Mouse (Mus musculus): ENCODE measurements around the gene Lsm11. TPM values are rescaled to one million over a fixed set of nuclear protein-coding genes. Genes with fewer than 3 reads are reported as not detected.

The Lsm11 gene
- polyA plus RNA-seq, 1 experiment from 2014 or later = 30.5 TPM

DNA sequence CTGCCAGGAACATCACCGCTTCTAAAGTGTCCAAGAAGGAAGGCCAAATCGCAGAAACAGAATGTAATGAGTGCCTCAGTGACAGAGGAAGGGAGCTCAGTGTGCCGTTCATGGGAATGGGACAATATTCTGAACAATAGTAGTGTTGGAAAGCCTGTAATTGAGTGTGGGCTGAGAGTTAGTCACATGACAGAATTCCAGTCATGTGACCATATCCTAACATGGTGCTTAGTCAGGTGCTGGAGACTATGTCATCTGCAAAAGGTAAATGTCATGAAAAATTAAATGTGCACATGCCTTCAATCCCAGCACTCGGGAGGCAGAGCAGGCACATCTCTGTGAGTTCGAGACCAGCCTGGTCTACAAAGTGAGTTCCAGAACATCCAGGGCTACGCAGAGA, 26.7 kb downstream of the Lsm11 start:
- Histone ChIP-seq H3K27me3 (ENCODE audit: control insufficient read depth, insufficient read depth, low read length) (no peaks in the 10 kb centered on the region), H3K4me2 (replicated peaks) (no peak overlapping the region), H3K9me3 (ENCODE audit: control insufficient read depth, low read length) (no peaks in the 10 kb centered on the region), H3K9ac (no peak overlapping the region), H3K4me1 (replicated peaks; ENCODE audit: control insufficient read depth, insufficient read depth, low read length) (peaks cover 14% of the 10 kb centered on the region), H3K4me3 (replicated peaks; ENCODE audit: low read length) (no peak overlapping the region), H3K36me3 (replicated peaks; ENCODE audit: control insufficient read depth, insufficient read depth) (no peaks in the 10 kb centered on the region), H3K27ac (no peak overlapping the region)
- DNase-seq (ENCODE audit: low spot score) (no peak), ATAC-seq (ENCODE audit: low FRiP score) (no peak)
- WGBS = 92% methylated on average over 6 of the region's 6 CpGs

DNA sequence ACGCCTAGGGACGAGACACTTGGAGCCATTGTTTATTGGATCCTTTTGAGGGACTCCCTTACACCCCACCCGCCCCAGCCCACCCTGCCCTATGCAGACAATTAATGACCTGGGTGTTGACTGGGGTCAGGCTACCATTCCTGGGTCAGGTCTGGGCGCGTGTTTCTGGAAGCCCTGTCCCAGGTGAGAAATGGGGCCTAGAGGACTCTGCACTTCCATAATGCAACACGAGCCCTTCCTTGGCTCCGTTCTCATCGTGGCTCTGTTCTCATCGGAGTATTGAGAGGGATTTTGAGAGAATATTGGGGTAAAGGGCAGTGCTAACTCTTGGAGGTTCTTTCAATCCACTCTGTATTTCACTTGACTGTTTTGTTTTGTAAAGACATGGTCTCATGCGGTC, 28.5 kb downstream of the Lsm11 start:
- no peak overlapping the region for H3K4me3 ChIP-seq (replicated peaks; ENCODE audit: low read length)
- no peak for DNase-seq (ENCODE audit: low spot score)
- no peak overlapping the region for H3K4me2 ChIP-seq (replicated peaks)
- ATAC-seq (ENCODE audit: low FRiP score) = no peak
- H3K9ac ChIP-seq = no peak overlapping the region
- no peak overlapping the region for H3K27ac ChIP-seq
- no peaks in the 10 kb centered on the region for H3K9me3 ChIP-seq (ENCODE audit: control insufficient read depth, low read length)
- H3K36me3 ChIP-seq (replicated peaks; ENCODE audit: control insufficient read depth, insufficient read depth) = peaks cover 12% of the 10 kb centered on the region
- WGBS = 89% methylated on average over 10 of the region's 10 CpGs
- no peaks in the 10 kb centered on the region for H3K27me3 ChIP-seq (ENCODE audit: control insufficient read depth, insufficient read depth, low read length)
- H3K4me1 ChIP-seq (replicated peaks; ENCODE audit: control insufficient read depth, insufficient read depth, low read length) = peaks cover 3% of the 10 kb centered on the region; the same call in 1 of the 2 replicates

DNA sequence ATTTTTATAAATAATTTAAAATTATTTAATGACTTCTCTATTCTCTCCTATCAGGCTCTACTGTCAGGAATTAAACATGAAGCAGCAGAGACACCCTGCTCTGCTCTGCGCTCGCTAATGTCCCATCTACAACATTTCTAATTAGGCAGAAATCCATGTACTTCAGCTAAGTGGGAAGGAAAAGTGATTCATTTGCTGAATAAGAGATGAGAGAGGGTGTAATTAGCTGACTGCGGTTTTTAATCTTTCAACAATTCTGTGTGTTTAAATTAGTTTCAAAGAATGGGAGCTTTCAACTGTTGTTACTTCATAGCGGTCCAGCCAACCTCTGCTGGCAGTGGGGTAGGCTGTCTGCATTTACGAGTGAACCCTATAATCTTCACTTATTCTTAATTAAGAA, 34.0 kb downstream of the Lsm11 start:
- Histone ChIP-seq H3K4me1 (replicated peaks; ENCODE audit: control insufficient read depth, insufficient read depth, low read length) (no peaks in the 10 kb centered on the region), H3K27me3 (ENCODE audit: control insufficient read depth, insufficient read depth, low read length) (no peaks in the 10 kb centered on the region), H3K36me3 (replicated peaks; ENCODE audit: control insufficient read depth, insufficient read depth) (peaks cover 58% of the 10 kb centered on the region), H3K4me3 (replicated peaks; ENCODE audit: low read length) (no peak overlapping the region), H3K27ac (no peak overlapping the region), H3K9ac (no peak overlapping the region), H3K9me3 (ENCODE audit: control insufficient read depth, low read length) (no peaks in the 10 kb centered on the region), H3K4me2 (replicated peaks) (no peak overlapping the region)
- WGBS = 79% methylated on average over 5 of the region's 5 CpGs
- no peak for DNase-seq (ENCODE audit: low spot score)
- ATAC-seq (ENCODE audit: low FRiP score) = peak; percentile 43; the same call in 1 of the 2 replicates

DNA sequence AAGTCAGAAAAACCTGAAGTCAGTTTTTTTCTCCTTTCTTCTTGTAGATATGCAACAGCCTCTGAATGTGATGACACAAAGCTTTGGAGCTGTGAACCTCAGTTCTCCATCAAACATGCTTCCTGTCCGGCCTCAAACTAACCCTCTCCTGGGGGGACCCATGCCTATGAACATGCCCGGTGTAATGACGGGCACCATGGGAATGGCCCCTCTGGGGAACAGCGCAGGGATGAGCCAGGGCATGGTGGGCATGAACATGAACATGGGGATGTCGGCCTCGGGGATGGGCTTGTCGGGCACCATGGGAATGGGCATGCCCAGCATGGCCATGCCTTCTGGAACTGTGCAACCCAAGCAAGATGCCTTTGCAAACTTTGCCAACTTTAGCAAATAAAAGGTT, 35.8 kb downstream of the Lsm11 start:
- H3K4me3 ChIP-seq (replicated peaks; ENCODE audit: low read length) = no peak overlapping the region
- no peaks in the 10 kb centered on the region for H3K4me1 ChIP-seq (replicated peaks; ENCODE audit: control insufficient read depth, insufficient read depth, low read length)
- DNase-seq (ENCODE audit: low spot score) = no peak
- no peaks in the 10 kb centered on the region for H3K9me3 ChIP-seq (ENCODE audit: control insufficient read depth, low read length)
- H3K36me3 ChIP-seq (replicated peaks; ENCODE audit: control insufficient read depth, insufficient read depth) = peaks cover 63% of the 10 kb centered on the region
- no peak for ATAC-seq (ENCODE audit: low FRiP score)
- 94% methylated on average over 7 of the region's 7 CpGs for WGBS
- no peak overlapping the region for H3K4me2 ChIP-seq (replicated peaks)
- no peak overlapping the region for H3K9ac ChIP-seq
- no peak overlapping the region for H3K27ac ChIP-seq
- no peaks in the 10 kb centered on the region for H3K27me3 ChIP-seq (ENCODE audit: control insufficient read depth, insufficient read depth, low read length)

DNA sequence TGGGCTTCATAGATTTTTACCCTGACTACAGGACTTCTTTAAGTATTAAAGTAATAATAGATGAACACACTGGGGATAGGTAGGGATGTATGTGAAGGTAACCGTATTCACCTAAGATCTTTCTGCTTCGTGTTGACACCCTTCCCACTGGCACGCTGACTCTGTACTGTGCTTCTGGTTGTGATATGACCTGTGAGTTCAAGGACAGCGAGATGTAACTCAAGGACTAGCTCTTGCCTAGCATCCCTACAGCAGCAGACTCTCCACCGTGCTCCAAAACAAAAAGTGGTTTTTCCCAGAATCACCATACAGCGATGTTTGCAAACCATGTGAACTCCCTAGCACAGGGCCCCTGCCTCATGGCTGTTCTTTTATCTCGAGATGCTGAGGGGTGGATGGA, 36.7 kb downstream of the Lsm11 start:
- ATAC-seq (ENCODE audit: low FRiP score) (no peak), DNase-seq (ENCODE audit: low spot score) (no peak)
- H3K9ac ChIP-seq = no peak overlapping the region
- H3K27me3 ChIP-seq (ENCODE audit: control insufficient read depth, insufficient read depth, low read length) = no peaks in the 10 kb centered on the region
- H3K4me1 ChIP-seq (replicated peaks; ENCODE audit: control insufficient read depth, insufficient read depth, low read length) = no peaks in the 10 kb centered on the region
- H3K27ac ChIP-seq = no peak overlapping the region
- no peaks in the 10 kb centered on the region for H3K9me3 ChIP-seq (ENCODE audit: control insufficient read depth, low read length)
- H3K4me3 ChIP-seq (replicated peaks; ENCODE audit: low read length) = no peak overlapping the region
- H3K4me2 ChIP-seq (replicated peaks) = no peak overlapping the region
- 95% methylated on average over 7 of the region's 7 CpGs for WGBS
- peaks cover 65% of the 10 kb centered on the region for H3K36me3 ChIP-seq (replicated peaks; ENCODE audit: control insufficient read depth, insufficient read depth)

DNA sequence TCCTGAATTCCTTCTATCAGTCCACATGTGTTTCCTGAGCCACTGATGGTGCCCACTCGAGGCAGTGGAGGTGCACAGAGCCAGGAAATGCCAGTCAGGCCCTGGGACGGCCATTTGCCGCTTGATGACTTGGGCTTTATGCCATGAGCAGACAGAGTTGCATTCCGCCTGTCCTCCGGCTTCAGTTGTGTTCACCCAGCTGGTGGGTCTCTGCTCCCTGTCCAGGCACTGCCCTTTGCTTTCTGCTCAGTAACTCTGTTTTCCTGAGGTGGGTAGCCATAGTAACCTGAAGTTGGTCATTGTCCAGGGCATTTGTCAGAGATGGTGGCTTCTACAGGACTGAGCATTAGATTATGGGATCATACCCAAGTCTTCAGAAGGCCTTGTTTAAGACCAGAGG, 37.4 kb downstream of the Lsm11 start:
- WGBS = 66% methylated on average over 5 of the region's 5 CpGs
- no peak for ATAC-seq (ENCODE audit: low FRiP score)
- H3K4me1 ChIP-seq (replicated peaks; ENCODE audit: control insufficient read depth, insufficient read depth, low read length) = no peaks in the 10 kb centered on the region
- no peaks in the 10 kb centered on the region for H3K9me3 ChIP-seq (ENCODE audit: control insufficient read depth, low read length)
- H3K4me3 ChIP-seq (replicated peaks; ENCODE audit: low read length) = no peak overlapping the region
- no peak overlapping the region for H3K4me2 ChIP-seq (replicated peaks)
- H3K9ac ChIP-seq = no peak overlapping the region
- DNase-seq (ENCODE audit: low spot score) = no peak
- H3K27ac ChIP-seq = no peak overlapping the region
- H3K27me3 ChIP-seq (ENCODE audit: control insufficient read depth, insufficient read depth, low read length) = no peaks in the 10 kb centered on the region
- H3K36me3 ChIP-seq (replicated peaks; ENCODE audit: control insufficient read depth, insufficient read depth) = peaks cover 65% of the 10 kb centered on the region

DNA sequence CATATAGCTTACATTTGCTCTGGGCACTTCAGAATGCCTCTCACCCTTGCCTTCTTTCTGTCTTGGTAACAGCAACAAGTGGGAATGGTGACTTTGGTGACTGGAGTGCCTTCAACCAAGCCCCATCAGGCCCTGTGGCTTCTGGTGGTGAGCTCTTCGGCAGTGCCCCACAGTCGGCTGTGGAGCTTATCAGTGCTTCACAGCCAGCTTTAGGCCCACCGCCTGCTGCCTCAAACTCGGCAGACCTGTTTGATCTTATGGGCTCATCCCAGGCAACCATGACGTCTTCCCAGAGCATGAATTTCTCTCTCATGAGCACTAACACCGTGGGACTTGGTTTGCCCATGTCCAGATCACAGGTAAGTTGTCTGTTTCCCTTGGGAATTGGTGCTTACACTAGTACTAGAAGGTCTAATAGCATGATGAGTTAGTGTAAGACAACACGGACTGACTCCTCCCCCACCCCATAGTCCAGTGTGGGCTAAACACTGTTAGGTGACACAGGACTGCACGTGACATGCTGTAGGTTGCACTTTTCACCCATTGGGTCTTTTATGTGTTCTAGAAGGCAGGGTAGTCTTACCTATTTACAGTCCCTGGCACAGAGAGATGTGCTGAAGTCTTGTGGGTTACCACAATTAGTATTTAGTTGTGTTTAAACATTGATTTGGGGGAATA, 38.5 kb downstream of the Lsm11 start:
- DNase-seq (ENCODE audit: low spot score) = no peak
- H3K9me3 ChIP-seq (ENCODE audit: control insufficient read depth, low read length) = no peaks in the 10 kb centered on the region
- H3K4me2 ChIP-seq (replicated peaks) = no peak overlapping the region
- no peaks in the 10 kb centered on the region for H3K27me3 ChIP-seq (ENCODE audit: control insufficient read depth, insufficient read depth, low read length)
- no peak overlapping the region for H3K27ac ChIP-seq
- no peak overlapping the region for H3K4me3 ChIP-seq (replicated peaks; ENCODE audit: low read length)
- H3K4me1 ChIP-seq (replicated peaks; ENCODE audit: control insufficient read depth, insufficient read depth, low read length) = no peaks in the 10 kb centered on the region
- peaks cover 57% of the 10 kb centered on the region for H3K36me3 ChIP-seq (replicated peaks; ENCODE audit: control insufficient read depth, insufficient read depth)
- no peak for ATAC-seq (ENCODE audit: low FRiP score)
- H3K9ac ChIP-seq = no peak overlapping the region
- WGBS = 92% methylated on average over 8 of the region's 8 CpGs

DNA sequence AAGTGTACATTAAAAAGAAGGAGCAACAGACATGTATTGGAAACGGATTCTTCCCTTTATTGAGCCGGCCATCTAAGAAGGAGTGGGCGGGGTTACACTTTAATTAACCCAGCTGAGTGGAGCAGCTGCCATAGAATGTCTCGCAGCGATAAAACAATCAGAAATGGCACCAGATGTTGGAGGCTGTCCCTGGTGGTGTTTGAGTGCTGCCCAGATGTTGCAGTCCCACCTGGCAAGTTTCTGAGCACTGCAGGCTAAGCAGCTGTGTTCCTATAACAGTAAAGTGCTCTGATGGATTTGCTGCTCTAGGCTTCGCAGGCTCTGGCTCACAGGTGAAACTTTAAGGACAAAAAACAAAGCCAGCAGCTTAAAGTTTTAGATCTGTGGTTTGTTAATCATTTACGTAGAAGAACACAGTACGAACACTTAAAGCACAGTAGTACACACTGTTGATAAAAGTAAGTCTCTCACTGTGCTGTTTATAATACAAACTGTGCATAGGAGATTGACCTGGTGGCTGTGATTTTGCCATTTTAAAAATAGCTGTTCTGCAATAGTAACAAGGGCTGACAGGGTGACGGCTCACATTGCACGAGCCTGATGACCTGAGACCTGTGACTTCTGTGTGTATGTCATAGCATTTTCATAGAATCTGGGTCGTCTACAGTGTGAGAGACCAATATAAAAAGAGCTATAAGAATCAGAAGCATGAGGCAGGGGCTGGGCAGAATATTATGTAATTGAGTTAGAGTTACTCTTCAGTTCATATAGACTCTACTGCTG, 44.3 kb downstream of the Lsm11 start:
- DNase-seq (ENCODE audit: low spot score) (no peak), ATAC-seq (ENCODE audit: low FRiP score) (peak; percentile 70; the same call in 1 of the 2 replicates)
- 0 out of 2 replicates have a peak overlapping the region, but pooled peaks have one; percentile 22 for H3K27ac ChIP-seq
- H3K4me3 ChIP-seq (replicated peaks; ENCODE audit: low read length) = no peak overlapping the region
- H3K4me2 ChIP-seq (replicated peaks) = no peak overlapping the region
- H3K9ac ChIP-seq = no peak overlapping the region
- WGBS = 66% methylated on average over 11 of the region's 11 CpGs
- peaks cover 32% of the 10 kb centered on the region for H3K36me3 ChIP-seq (replicated peaks; ENCODE audit: control insufficient read depth, insufficient read depth)
- no peaks in the 10 kb centered on the region for H3K9me3 ChIP-seq (ENCODE audit: control insufficient read depth, low read length)
- H3K4me1 ChIP-seq (replicated peaks; ENCODE audit: control insufficient read depth, insufficient read depth, low read length) = peaks cover 7% of the 10 kb centered on the region; the same call in 1 of the 2 replicates
- no peaks in the 10 kb centered on the region for H3K27me3 ChIP-seq (ENCODE audit: control insufficient read depth, insufficient read depth, low read length)

DNA sequence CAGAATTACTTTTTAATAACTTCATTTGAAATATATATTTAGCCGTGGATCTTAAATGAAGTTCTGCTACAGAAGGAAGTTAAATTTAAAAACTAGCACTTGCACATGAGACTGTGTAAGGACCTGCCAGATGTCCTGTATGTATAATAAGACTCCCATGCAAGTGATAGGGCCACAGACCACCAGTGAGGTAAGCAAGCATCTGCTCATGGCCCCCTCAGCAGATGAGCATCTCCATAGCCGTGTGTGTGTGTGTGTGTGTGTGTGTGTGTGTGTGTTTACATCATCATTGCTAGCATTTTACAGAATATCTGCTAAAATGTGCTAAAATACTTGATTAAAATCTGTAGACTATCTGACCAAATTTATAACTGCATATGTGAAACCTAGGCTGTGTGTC, 47.3 kb downstream of the Lsm11 start:
- H3K27me3 ChIP-seq (ENCODE audit: control insufficient read depth, insufficient read depth, low read length) = no peaks in the 10 kb centered on the region
- peaks cover 52% of the 10 kb centered on the region for H3K36me3 ChIP-seq (replicated peaks; ENCODE audit: control insufficient read depth, insufficient read depth)
- H3K9me3 ChIP-seq (ENCODE audit: control insufficient read depth, low read length) = no peaks in the 10 kb centered on the region
- no peak overlapping the region for H3K9ac ChIP-seq
- no peak overlapping the region for H3K4me2 ChIP-seq (replicated peaks)
- no peak overlapping the region for H3K27ac ChIP-seq
- WGBS = 86% methylated on average over 2 of the region's 2 CpGs
- ATAC-seq (ENCODE audit: low FRiP score) (no peak), DNase-seq (ENCODE audit: low spot score) (no peak)
- H3K4me3 ChIP-seq (replicated peaks; ENCODE audit: low read length) = no peak overlapping the region
- peaks cover 7% of the 10 kb centered on the region; the same call in 1 of the 2 replicates for H3K4me1 ChIP-seq (replicated peaks; ENCODE audit: control insufficient read depth, insufficient read depth, low read length)
